Mouse (Mus musculus) erythroblast, embryonic 14.5 days (primary cell): ENCODE measurements at regions not wholly inside any gene's neighbourhood (a gene's known extent, or its start where the extent isn't known, plus 50 kb on each side); places are given as distances from the start of the nearest gene placed in this dataset.

Experiments used
- GATA1 ChIP-seq: IDR thresholded peaks from 2 replicates; pipeline ENCODE4 v1.6.1; 2012; ENCODE audit warnings: low read length, inconsistent platforms, mixed read lengths
- TAL1 ChIP-seq: IDR thresholded peaks from 3 replicates; pipeline ENCODE4 v1.6.1; 2012; ENCODE audit warnings: low read length, inconsistent platforms, mixed read lengths

DNA sequence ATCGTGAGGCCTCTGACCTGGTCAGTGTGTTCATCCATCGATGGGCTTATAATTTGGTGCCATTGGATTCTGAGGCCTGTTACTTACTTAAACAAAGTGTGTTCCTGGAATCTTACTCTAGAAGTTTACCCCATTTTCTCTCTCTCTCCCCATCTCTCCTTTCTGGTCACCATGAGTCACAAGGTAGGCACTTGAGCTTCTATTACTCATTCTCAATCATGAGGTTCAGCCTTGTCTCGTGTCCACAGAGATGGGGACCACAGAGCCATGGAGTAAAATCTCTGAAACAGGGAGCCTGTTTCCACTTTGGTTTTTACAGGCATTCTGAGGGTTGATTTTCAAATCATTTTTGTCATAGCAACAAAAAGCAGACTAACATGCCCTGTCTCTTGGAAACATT, 304.7 kb upstream of the Rbms1 start:
- TF ChIP-seq GATA1 (no peak), TAL1 (no peak)
